Mouse (Mus musculus) midbrain, embryonic 10.5 days (tissue): ENCODE measurements around the gene Spef1. TPM values are rescaled to one million over a fixed set of nuclear protein-coding genes. Genes with fewer than 3 reads are reported as not detected.

Experiments used
- DNase-seq: peaks from one replicate; pipeline ENCODE4 v3.0.0-alpha.2; 2017; ENCODE audit warnings: low spot score
- H3K27ac ChIP-seq: fragments of 300-500 bp; sonication (generic); replicated peaks from 2 replicates; pipeline ENCODE4 v1.5.1; 2016; ENCODE audit warnings: mild to moderate bottlenecking
- H3K27me3 ChIP-seq: fragments of 300-500 bp; sonication (generic); 2 replicates; pipeline ENCODE4 v1.6.1; 2016; ENCODE audit warnings: low read depth, mild to moderate bottlenecking; ENCODE audit not compliant: poor library complexity, severe bottlenecking
- H3K36me3 ChIP-seq: fragments of 300-500 bp; sonication (generic); 2 replicates; pipeline ENCODE4 v1.6.1; 2016; ENCODE audit warnings: mild to moderate bottlenecking, moderate library complexity
- H3K4me1 ChIP-seq: fragments of 300-500 bp; sonication (generic); 2 replicates; pipeline ENCODE4 v1.6.1; 2016
- H3K4me3 ChIP-seq: fragments of 300-500 bp; sonication (generic); 2 replicates; pipeline ENCODE4 v1.5.1; 2016; ENCODE audit warnings: mild to moderate bottlenecking, moderate library complexity
- H3K9me3 ChIP-seq: fragments of 300-500 bp; sonication (generic); replicated peaks from 2 replicates; pipeline ENCODE4 v1.6.1; 2016; ENCODE audit warnings: mild to moderate bottlenecking
- WGBS: fragments of 180-500 bp; shearing (Covaris S2); methylation state at CpG from one replicate; pipeline ENCODE4 v1.1.7; 2016; 5-methylcytosine and 5-hydroxymethylcytosine counted together
- polyA plus RNA-seq: library from polyadenylated mRNA; unstranded; fragments of >200 nt; fragmentation: Nextera tagmentation; extraction: Ambion mirVana; gene quantifications from 2 replicates; pipeline ENCODE4 v1.2.1, GENCODE M21; 2016

Gene Spef1
- polyA plus RNA-seq, 1 experiment from 2014 or later: 3.7 TPM

- WGBS: 76% methylated on average over 2 of the region's 2 CpGs
- Histone ChIP-seq H3K27ac (no peak overlapping the region), H3K36me3 (peaks cover 69% of the 10 kb centered on the region), H3K9me3 (no peaks in the 10 kb centered on the region), H3K27me3 (no peaks in the 10 kb centered on the region), H3K4me1 (peaks cover 18% of the 10 kb centered on the region), H3K4me3 (no peak overlapping the region)
- no peak for DNase-seq
Observed at GRCm38 (mm10) chr2:131200710-131201109, 13.6 kb upstream of the Spef1 start.

- Histone ChIP-seq H3K27me3 (no peaks in the 10 kb centered on the region), H3K36me3 (peaks cover 98% of the 10 kb centered on the region), H3K27ac (no peak overlapping the region), H3K9me3 (no peaks in the 10 kb centered on the region), H3K4me1 (peaks cover 30% of the 10 kb centered on the region), H3K4me3 (no peak overlapping the region)
- 96% methylated on average over 16 of the region's 16 CpGs for WGBS
- DNase-seq: no peak
Observed at GRCm38 (mm10) chr2:131196606-131197316, 9.7 kb upstream of the Spef1 start.

DNA sequence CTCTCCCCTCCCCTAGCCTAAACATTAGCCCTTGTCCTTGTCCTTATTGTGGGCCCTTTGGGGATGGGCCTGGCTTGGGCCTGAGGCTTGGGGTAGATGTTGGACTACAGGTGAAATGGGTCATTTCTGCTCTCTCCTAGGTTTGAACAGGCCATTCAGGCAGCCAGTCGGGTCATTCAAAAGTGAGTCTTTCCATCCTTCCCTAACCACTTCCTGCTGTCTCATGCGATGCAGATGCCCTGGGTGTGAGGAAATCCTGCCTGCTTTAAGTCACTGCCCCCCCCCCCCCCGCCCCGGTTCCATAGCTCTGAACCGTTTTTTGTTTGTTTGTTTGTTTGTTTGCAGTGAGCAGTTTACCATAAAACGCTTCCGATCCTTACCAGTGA, 3.9 kb upstream of the Spef1 start:
- peak overlapping the region; percentile 71 for H3K4me3 ChIP-seq
- peak overlapping the region; percentile 85 for H3K27ac ChIP-seq
- WGBS: 59% methylated on average over 7 of the region's 7 CpGs
- peaks cover 64% of the 10 kb centered on the region for H3K36me3 ChIP-seq
- DNase-seq: no peak
- H3K27me3 ChIP-seq: peaks cover 3% of the 10 kb centered on the region; the same call in 1 of the 2 replicates
- no peaks in the 10 kb centered on the region for H3K9me3 ChIP-seq
- H3K4me1 ChIP-seq: peaks cover 73% of the 10 kb centered on the region

DNA sequence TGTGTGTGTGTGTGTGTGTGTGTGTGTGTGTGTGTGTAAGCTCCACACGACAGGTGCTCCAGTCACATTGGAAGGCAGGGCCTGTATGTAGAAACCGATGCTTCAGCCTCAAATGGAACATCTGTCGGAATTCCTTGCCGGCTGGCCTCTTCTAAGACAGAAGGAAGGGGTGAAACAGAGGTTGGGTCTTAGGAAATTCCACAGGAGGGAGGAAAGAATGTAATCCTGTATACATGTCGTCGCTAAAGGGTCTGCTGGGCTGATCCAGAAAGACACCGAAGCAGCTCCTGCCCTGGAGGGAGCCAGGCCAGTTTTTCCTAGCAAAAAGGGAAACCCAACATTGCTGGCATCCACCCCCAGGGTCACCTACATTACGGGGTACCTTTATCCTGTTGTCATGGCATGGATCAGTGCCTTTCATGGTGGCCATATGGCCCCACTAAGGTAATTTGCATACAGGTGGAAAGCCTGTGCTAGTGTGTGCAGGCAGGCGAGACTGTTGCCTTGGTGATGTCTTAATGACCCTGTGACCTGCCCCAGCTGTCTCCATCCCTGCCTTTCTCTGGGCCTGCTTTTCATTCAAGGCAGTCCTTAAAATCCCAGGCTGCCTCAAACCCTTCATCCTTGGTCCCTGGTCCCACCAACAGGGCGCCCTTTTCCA, 3.4 kb upstream of the Spef1 start:
- Histone ChIP-seq H3K4me1 (peaks cover 78% of the 10 kb centered on the region), H3K9me3 (no peaks in the 10 kb centered on the region), H3K27me3 (peaks cover 8% of the 10 kb centered on the region), H3K4me3 (peak overlapping the region; percentile 71), H3K36me3 (peaks cover 59% of the 10 kb centered on the region), H3K27ac (peak overlapping the region; percentile 85)
- 12% methylated on average over 10 of the region's 10 CpGs for WGBS
- DNase-seq: peak; percentile 88

DNA sequence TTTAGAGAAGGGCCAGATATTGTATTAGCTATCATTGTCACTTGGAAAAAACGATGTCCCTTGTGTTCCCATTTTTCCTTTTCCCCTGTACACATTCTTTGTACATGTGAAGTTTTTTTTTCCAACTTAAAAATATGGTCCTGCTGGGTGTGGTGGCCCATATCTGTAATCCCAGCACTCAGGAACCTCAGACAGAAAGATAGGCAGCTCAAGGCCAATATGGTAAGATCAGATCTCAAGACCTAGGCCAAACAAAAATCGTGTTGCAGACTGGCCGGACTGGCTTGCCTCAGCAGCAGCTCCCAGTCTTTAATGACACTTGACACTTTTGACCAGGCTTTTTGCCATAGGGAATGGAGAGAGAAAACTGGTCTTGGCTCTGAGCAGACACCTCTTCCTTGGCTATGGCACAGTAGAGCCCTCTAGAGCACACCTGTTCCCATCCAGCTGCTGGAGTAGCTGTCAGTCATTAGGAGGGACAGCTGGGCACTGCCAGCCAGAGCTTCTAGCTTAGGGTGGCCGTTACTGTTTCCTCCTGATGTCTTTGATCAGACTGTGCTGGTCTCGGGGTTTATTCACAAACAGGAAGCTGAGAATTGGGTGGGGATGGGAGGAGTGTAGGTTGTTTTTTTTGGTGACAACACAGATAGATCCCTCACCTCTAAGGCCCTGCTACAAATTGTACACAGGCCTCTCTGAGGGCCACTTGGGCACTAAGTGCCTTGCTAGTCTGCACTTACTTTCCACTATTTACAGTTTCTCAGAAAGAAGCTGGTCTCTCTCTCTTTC, 2.6 kb upstream of the Spef1 start:
- Histone ChIP-seq H3K9me3 (no peaks in the 10 kb centered on the region), H3K36me3 (peaks cover 51% of the 10 kb centered on the region), H3K4me3 (peak overlapping the region; percentile 71), H3K27me3 (peaks cover 14% of the 10 kb centered on the region), H3K4me1 (peaks cover 78% of the 10 kb centered on the region), H3K27ac (peak overlapping the region; percentile 85)
- WGBS: 46% methylated on average over 5 of the region's 5 CpGs
- DNase-seq: peak; percentile 36

DNA sequence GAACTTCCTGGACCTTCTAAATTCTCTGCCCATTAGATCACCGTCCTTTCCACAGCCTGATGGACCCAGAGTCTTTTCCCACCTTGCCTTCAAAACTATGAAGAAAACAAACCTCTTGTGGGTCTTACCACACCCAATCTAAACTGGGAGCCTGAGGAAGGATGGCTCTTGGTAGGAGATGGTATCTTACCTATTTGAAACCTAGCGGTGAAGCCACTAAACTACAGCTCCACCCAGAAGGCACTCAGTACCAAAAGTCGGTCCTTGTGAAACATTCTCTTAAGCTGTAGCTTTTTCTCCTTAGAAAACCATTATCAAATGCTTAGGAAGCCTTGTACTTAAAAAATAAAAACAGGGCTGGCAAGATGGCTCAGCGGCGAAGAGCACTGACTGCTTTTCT, 1.2 kb upstream of the Spef1 start:
- peaks cover 72% of the 10 kb centered on the region for H3K4me1 ChIP-seq
- H3K9me3 ChIP-seq: no peaks in the 10 kb centered on the region
- peak overlapping the region; percentile 71 for H3K4me3 ChIP-seq
- 97% methylated on average over 5 of the region's 5 CpGs for whole genome bisulfite sequencing
- H3K27ac ChIP-seq: peak overlapping the region; percentile 93
- peaks cover 37% of the 10 kb centered on the region for H3K36me3 ChIP-seq
- DNase-seq: no peak
- peaks cover 14% of the 10 kb centered on the region for H3K27me3 ChIP-seq

DNA sequence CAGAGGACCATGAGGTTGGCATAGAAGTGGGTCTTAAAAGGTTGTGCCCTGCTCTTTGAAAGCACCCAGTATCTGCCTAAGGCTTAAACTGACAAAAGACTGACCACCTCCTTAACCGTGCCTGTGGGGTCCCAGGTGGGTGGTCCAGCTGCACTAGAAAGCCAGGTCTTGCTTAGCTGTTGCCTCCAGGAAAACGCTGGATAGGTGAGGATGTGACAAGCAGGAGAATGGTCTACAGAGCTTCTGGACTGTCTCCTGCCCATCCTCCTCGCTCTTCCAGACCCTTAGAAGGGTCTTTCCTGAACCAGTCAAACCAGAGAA, 480 bp upstream of the Spef1 start:
- WGBS: 31% methylated on average over 3 of the region's 3 CpGs
- peak overlapping the region; percentile 71 for H3K4me3 ChIP-seq
- peaks cover 65% of the 10 kb centered on the region for H3K4me1 ChIP-seq
- H3K9me3 ChIP-seq: no peaks in the 10 kb centered on the region
- H3K27me3 ChIP-seq: peaks cover 14% of the 10 kb centered on the region
- peaks cover 29% of the 10 kb centered on the region for H3K36me3 ChIP-seq
- peak overlapping the region; percentile 93 for H3K27ac ChIP-seq
- DNase-seq: no peak

GRCm38 (mm10) chr2:131186343-131186742, 739 bp downstream of the Spef1 start:
- H3K4me1 ChIP-seq: peaks cover 57% of the 10 kb centered on the region
- no peaks in the 10 kb centered on the region for H3K9me3 ChIP-seq

DNA sequence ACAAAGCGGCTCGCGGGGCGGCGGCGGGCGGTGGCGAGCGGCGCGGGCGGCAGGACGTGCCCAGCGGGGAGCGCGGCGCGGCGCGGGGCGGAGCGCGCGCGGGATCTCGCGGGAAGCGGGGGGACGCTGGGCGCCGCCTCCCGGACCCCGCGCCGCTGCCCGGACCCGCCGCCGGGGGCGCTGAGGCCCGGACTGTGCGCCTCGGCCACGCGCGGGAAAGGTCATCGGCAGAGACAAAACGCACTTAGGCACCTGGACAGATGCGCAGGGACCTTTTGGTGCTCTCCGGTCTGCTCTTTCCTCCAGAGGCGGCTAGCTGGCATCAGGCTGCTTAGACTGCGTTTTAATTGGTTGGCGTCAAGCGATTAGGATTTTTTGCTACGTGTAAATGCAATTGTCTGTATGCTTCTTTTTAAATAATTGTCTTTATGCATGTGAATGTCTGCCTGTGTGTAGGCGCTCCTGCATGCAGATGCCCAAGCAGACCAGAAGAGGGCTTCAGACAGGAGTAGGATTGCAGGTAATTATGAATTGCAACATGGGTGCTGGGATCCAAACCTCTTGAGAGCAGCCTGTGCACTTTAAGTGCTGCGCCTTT, 7.0 kb downstream of the Spef1 start, which contains the start of gene Cenpb:
TSS of gene Cenpb (minus strand) at position 78 of the 598 bp plus-strand sequence.
- H3K27me3 ChIP-seq: peaks cover 2% of the 10 kb centered on the region; the same call in 1 of the 2 replicates
- WGBS: 3% methylated on average over 57 of the region's 57 CpGs
- no peaks in the 10 kb centered on the region for H3K9me3 ChIP-seq

More at GRCm38 (mm10) chr2:131186343-131186742, 739 bp downstream of the Spef1 start:
- Histone ChIP-seq H3K27ac (peak overlapping the region; percentile 93), H3K36me3 (peaks cover 19% of the 10 kb centered on the region), H3K27me3 (peaks cover 14% of the 10 kb centered on the region), H3K4me3 (peak overlapping the region; percentile 71)
- WGBS: 3% methylated on average over 14 of the region's 14 CpGs
- peak; percentile 35 for DNase-seq

DNA sequence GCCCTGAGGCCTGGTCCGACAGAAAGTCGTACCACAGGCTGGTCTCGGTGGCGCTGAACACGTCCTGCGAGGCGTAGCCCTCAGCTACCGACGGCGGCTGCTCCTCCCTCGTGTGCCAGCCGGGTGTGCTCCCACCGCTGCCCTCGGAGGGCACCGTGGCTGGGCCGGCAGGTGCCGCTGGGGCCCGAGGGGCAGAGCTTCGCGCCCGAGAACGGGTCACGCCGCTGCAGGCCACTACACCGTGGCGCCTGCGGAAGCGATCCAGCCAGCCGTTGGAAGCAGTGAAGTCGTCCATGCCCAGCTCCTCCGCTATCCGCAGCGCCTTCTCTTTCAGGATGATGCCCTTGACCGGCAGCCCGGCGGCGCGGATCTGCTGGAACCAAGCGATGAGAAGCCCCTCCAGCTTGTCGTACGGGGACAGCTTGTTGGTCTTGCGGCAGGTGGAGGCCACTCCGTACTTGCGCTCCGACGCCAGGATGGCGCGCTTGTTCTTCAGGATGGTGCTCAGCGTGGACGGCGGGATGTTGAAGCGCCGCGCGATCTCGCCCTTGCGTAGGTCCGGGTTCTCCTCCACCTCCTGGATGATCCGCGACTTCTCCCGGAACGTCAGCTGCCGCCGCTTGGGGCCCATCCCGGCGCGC, 7.7 kb downstream of the Spef1 start:
- H3K36me3 ChIP-seq: peaks cover 30% of the 10 kb centered on the region
- H3K27me3 ChIP-seq: no peaks in the 10 kb centered on the region
- peak overlapping the region; percentile 93 for H3K27ac ChIP-seq
- H3K9me3 ChIP-seq: no peaks in the 10 kb centered on the region
- DNase-seq: peak; percentile 80
- WGBS: 1% methylated on average over 67 of the region's 67 CpGs
- H3K4me1 ChIP-seq: peaks cover 49% of the 10 kb centered on the region
- H3K4me3 ChIP-seq: peak overlapping the region; percentile 91

More for the DNA sequence above, 7.0 kb downstream of the Spef1 start, which contains the start of gene Cenpb:
- DNase-seq: peak; percentile 85
- peak within 1 kb of the TSS; percentile 93 for H3K27ac ChIP-seq
- peaks cover 30% of the 10 kb centered on the region for H3K36me3 ChIP-seq
- peak within 1 kb of the TSS; percentile 91 for H3K4me3 ChIP-seq
- H3K4me1 ChIP-seq: peaks cover 43% of the 10 kb centered on the region

GRCm38 (mm10) chr2:131178828-131179245, 8.2 kb downstream of the Spef1 start:
- Histone ChIP-seq H3K4me3 (peak overlapping the region; percentile 91), H3K4me1 (peaks cover 54% of the 10 kb centered on the region), H3K27ac (peak overlapping the region; percentile 93), H3K27me3 (peaks cover 4% of the 10 kb centered on the region), H3K9me3 (no peaks in the 10 kb centered on the region), H3K36me3 (peaks cover 30% of the 10 kb centered on the region)
- peak; percentile 30 for DNase-seq
- 36% methylated on average over 26 of the region's 26 CpGs for WGBS

- WGBS: 89% methylated on average over 9 of the region's 9 CpGs
Observed at GRCm38 (mm10) chr2:131177932-131178331, 9.2 kb downstream of the Spef1 start.

More at GRCm38 (mm10) chr2:131177932-131178331, 9.2 kb downstream of the Spef1 start:
- Histone ChIP-seq H3K27ac (peak overlapping the region; percentile 93), H3K36me3 (peaks cover 30% of the 10 kb centered on the region), H3K4me1 (peaks cover 55% of the 10 kb centered on the region), H3K27me3 (peaks cover 13% of the 10 kb centered on the region), H3K9me3 (no peaks in the 10 kb centered on the region), H3K4me3 (peak overlapping the region; percentile 91)
- DNase-seq: no peak
